Mouse (Mus musculus): ENCODE measurements at regions not wholly inside any gene's neighbourhood (a gene's known extent, or its start where the extent isn't known, plus 50 kb on each side); places are given as distances from the start of the nearest gene placed in this dataset.

DNA sequence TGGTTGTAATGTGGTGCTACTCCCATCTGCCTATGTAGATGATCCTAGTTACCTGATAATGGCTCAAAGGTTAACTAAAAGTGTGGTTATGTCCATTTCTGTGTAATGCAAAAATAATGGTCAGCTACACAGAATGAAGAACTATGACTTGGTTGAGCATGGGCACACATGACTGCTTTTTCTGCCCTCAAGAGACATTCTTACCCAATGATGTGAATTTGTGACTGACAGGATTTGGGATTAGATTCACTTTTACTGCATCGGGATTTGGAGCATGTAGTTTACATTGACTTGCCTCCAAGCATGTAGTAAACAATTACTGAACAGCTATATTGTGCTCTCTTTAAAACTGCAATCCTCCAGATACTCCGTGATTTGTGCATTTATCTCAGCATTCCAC, 93.4 kb upstream of the Gm3839 start:
- H3K4me2 ChIP-seq (ENCODE audit: low read depth, low read length, poor library complexity, severe bottlenecking): no peak overlapping the region
- no peak overlapping the region for H3K27ac ChIP-seq (ENCODE audit: low read depth, low read length)
- H3K4me1 ChIP-seq (ENCODE audit: insufficient read depth, low read length): no peaks in the 10 kb centered on the region
- DNase-seq (ENCODE audit: low spot score) (no peak), ATAC-seq (ENCODE audit: low FRiP score) (no peak)
- no peaks in the 10 kb centered on the region for H3K36me3 ChIP-seq (ENCODE audit: insufficient read depth, low read length)
- H3K4me3 ChIP-seq (ENCODE audit: low read depth, low read length): no peak overlapping the region
- no peak overlapping the region for H3K9ac ChIP-seq (replicated peaks; ENCODE audit: low read length, poor library complexity, severe bottlenecking)
- 88% methylated on average over 2 of the region's 2 CpGs for WGBS
- TF ChIP-seq CTCF (IDR thresholded peaks at IDR 0.05): no peak
- H3K27me3 ChIP-seq (ENCODE audit: insufficient read depth, low read length): no peaks in the 10 kb centered on the region
- 0 out of 2 replicates have a peak, but pooled peaks cover 5% of the 10 kb centered on the region for H3K9me3 ChIP-seq (ENCODE audit: low read length)

DNA sequence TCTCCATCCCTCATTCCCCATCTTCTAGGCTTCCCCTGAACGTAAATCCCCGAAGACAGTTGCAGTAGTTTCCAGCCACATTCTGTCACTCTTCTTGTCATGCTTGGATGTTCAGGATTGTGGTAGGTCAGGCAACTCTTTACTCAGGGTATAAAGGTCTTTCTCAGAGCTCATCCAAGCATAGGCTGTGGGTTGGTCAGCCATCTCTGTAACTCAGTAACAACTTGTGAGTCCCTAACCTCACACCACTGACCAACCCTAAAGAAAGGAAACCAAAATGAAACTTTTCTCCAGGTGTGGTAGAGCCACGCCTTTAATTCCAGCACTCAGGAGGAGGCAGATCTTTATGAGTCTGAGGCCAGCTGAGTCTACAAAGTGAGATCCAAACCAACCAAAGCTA, 75.6 kb upstream of the Ptprg start:
- H3K27ac ChIP-seq (ENCODE audit: low read depth, low read length): no peak overlapping the region
- ATAC-seq (ENCODE audit: low FRiP score) (no peak), DNase-seq (ENCODE audit: low spot score) (no peak)
- no peak overlapping the region for H3K9ac ChIP-seq (replicated peaks; ENCODE audit: low read length, poor library complexity, severe bottlenecking)
- H3K4me1 ChIP-seq (ENCODE audit: insufficient read depth, low read length): no peaks in the 10 kb centered on the region
- H3K9me3 ChIP-seq (ENCODE audit: low read length): no peaks in the 10 kb centered on the region
- H3K27me3 ChIP-seq (ENCODE audit: insufficient read depth, low read length): no peaks in the 10 kb centered on the region
- no peak for TF ChIP-seq CTCF (IDR thresholded peaks at IDR 0.05)
- no peaks in the 10 kb centered on the region for H3K36me3 ChIP-seq (ENCODE audit: insufficient read depth, low read length)
- no peak overlapping the region for H3K4me2 ChIP-seq (ENCODE audit: low read depth, low read length, poor library complexity, severe bottlenecking)
- H3K4me3 ChIP-seq (ENCODE audit: low read depth, low read length): no peak overlapping the region
- WGBS: 93% methylated on average over 3 of the region's 3 CpGs

DNA sequence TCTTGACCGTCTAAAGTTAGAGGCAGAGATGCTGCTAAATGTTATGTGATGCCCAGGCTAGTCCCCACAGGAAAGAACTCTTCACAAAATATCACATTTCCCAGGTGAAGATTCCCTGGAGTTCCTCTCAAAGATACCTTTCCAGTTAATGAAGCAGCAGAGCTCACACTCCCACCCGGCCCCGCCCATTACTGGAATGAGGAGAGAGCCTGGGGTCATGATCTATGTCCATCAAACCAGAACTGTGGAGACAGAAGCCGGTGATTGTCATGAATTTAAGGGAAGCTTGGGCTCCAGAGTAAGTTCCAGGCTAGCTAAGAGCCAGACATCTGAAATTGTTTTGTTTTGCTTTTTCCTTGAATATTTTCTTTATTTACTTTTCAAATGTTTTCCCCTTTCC, 71.2 kb upstream of the Ptprg start:
- H3K27ac ChIP-seq (ENCODE audit: low read depth, low read length): no peak overlapping the region
- H3K9ac ChIP-seq (replicated peaks; ENCODE audit: low read length, poor library complexity, severe bottlenecking): no peak overlapping the region
- no peaks in the 10 kb centered on the region for H3K4me1 ChIP-seq (ENCODE audit: insufficient read depth, low read length)
- no peaks in the 10 kb centered on the region for H3K9me3 ChIP-seq (ENCODE audit: low read length)
- no peaks in the 10 kb centered on the region for H3K36me3 ChIP-seq (ENCODE audit: insufficient read depth, low read length)
- ATAC-seq (ENCODE audit: low FRiP score) (no peak), DNase-seq (ENCODE audit: low spot score) (no peak)
- no peak overlapping the region for H3K4me3 ChIP-seq (ENCODE audit: low read depth, low read length)
- H3K27me3 ChIP-seq (ENCODE audit: insufficient read depth, low read length): no peaks in the 10 kb centered on the region
- H3K4me2 ChIP-seq (ENCODE audit: low read depth, low read length, poor library complexity, severe bottlenecking): no peak overlapping the region
- no peak for TF ChIP-seq CTCF (IDR thresholded peaks at IDR 0.05)
- WGBS: 80% methylated on average over 4 of the region's 4 CpGs

DNA sequence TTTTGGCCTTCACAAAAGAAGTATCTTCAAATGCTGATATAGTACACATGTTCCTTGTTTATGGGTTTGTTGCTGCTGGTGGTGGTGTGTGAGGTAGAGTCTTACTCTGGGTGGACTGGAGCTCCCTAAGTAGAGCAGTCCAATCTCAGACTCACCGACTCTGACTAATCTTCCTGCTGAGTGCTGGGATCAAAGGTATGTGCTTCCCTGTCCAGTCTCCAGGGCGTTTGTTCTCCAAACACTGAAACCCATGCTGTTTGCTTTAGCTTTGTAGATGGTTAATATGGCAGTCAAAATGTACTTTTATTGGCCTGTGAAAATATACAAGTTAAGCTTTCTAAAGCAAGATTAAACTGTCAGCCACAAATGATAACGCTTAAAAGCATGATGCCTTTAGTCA, 67.0 kb upstream of the Ptprg start:
- 53% methylated on average over 3 of the region's 3 CpGs for WGBS
- H3K9me3 ChIP-seq (ENCODE audit: low read length): no peaks in the 10 kb centered on the region
- no peaks in the 10 kb centered on the region for H3K36me3 ChIP-seq (ENCODE audit: insufficient read depth, low read length)
- no peak overlapping the region for H3K4me3 ChIP-seq (ENCODE audit: low read depth, low read length)
- no peaks in the 10 kb centered on the region for H3K27me3 ChIP-seq (ENCODE audit: insufficient read depth, low read length)
- no peaks in the 10 kb centered on the region for H3K4me1 ChIP-seq (ENCODE audit: insufficient read depth, low read length)
- ATAC-seq (ENCODE audit: low FRiP score) (no peak), DNase-seq (ENCODE audit: low spot score) (no peak)
- no peak for TF ChIP-seq CTCF (IDR thresholded peaks at IDR 0.05)
- H3K27ac ChIP-seq (ENCODE audit: low read depth, low read length): no peak overlapping the region
- no peak overlapping the region for H3K9ac ChIP-seq (replicated peaks; ENCODE audit: low read length, poor library complexity, severe bottlenecking)
- H3K4me2 ChIP-seq (ENCODE audit: low read depth, low read length, poor library complexity, severe bottlenecking): no peak overlapping the region

DNA sequence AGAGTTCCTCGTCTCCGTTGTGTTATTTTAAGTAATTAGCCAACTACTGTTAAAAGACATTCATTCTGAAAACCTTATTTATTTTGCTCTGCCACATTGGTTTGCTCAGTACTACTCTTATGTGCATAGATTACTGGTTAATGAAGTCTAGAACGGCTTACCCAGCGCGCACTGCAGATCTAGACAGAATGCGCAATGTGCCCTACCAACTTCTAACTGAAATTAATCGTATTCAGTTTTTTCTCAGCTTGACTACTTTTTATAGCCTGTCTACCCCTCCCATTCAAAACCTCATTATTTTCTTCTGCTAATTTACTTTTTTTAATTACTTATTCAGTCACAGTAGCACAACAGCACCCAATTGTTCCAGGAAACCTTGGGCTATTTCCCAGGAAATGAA, 51.6 kb upstream of the Ptprg start:
- no peak for ATAC-seq (ENCODE audit: low FRiP score)
- H3K27me3 ChIP-seq (ENCODE audit: insufficient read depth, low read length): no peaks in the 10 kb centered on the region
- no peak overlapping the region for H3K27ac ChIP-seq (ENCODE audit: low read depth, low read length)
- no peaks in the 10 kb centered on the region for H3K36me3 ChIP-seq (ENCODE audit: insufficient read depth, low read length)
- TF ChIP-seq CTCF (IDR thresholded peaks at IDR 0.05): no peak
- no peak overlapping the region for H3K4me2 ChIP-seq (ENCODE audit: low read depth, low read length, poor library complexity, severe bottlenecking)
- no peaks in the 10 kb centered on the region for H3K4me1 ChIP-seq (ENCODE audit: insufficient read depth, low read length)
- H3K9me3 ChIP-seq (ENCODE audit: low read length): no peaks in the 10 kb centered on the region
- no peak overlapping the region for H3K9ac ChIP-seq (replicated peaks; ENCODE audit: low read length, poor library complexity, severe bottlenecking)
- no peak overlapping the region for H3K4me3 ChIP-seq (ENCODE audit: low read depth, low read length)
- whole genome bisulfite sequencing: 82% methylated on average over 7 of the region's 7 CpGs
- no peak for DNase-seq (ENCODE audit: low spot score)

DNA sequence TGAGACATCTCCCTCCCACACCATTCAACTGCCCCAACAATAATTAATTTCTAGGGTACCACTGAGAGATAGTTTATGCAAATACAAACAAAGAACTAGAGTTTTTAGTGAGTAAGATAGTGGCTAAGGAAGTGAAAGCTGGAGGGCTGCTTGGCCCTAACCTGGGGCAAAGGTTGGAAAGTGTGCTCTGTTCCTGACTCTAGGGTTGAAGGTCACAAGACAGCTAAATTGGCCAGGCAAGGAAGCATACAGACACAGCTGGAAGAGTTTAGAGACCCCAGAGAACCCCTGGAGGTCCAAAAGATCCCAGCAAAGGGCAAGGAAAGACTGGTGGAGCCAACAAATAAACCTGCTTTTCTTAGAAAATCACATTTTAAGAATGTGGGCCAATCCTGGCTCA, 50.2 kb upstream of the Ptprg start:
- ATAC-seq (ENCODE audit: low FRiP score): no peak
- no peak for DNase-seq (ENCODE audit: low spot score)
- H3K4me2 ChIP-seq (ENCODE audit: low read depth, low read length, poor library complexity, severe bottlenecking): no peak overlapping the region
- no peak overlapping the region for H3K27ac ChIP-seq (ENCODE audit: low read depth, low read length)
- no peaks in the 10 kb centered on the region for H3K4me1 ChIP-seq (ENCODE audit: insufficient read depth, low read length)
- no peaks in the 10 kb centered on the region for H3K27me3 ChIP-seq (ENCODE audit: insufficient read depth, low read length)
- TF ChIP-seq CTCF (IDR thresholded peaks at IDR 0.05): no peak
- no peak overlapping the region for H3K4me3 ChIP-seq (ENCODE audit: low read depth, low read length)
- no peaks in the 10 kb centered on the region for H3K36me3 ChIP-seq (ENCODE audit: insufficient read depth, low read length)
- H3K9me3 ChIP-seq (ENCODE audit: low read length): no peaks in the 10 kb centered on the region
- H3K9ac ChIP-seq (replicated peaks; ENCODE audit: low read length, poor library complexity, severe bottlenecking): no peak overlapping the region
